Mouse (Mus musculus) liver, adult 2 months (tissue): ENCODE results near the gene Xcl1.

ENCODE experiments used
- CTCF ChIP-seq: fragments of 200-500 bp; IDR thresholded peaks from 2 replicates; pipeline ENCODE4 v1.5.1; 2011; ENCODE audit warnings: low read depth, low read length, control low read depth
- POLR2A ChIP-seq: fragments of 200-500 bp; IDR thresholded peaks from 2 replicates; pipeline ENCODE4 v1.6.1; 2011; ENCODE audit warnings: low read length, control low read depth; ENCODE audit not compliant: insufficient read depth; ENCODE audit errors: extremely low read depth

- TF ChIP-seq CTCF (no peak), POLR2A (no peak)
Observed at GRCm38 (mm10) chr1:164933441-164934188, 1.7 kb downstream of the Xcl1 start.
